Mouse (Mus musculus) liver, adult 2 months (tissue): ENCODE measurements at regions not wholly inside any gene's neighbourhood (a gene's known extent, or its start where the extent isn't known, plus 50 kb on each side); places are given as distances from the start of the nearest gene placed in this dataset.

Experiments used
- CTCF ChIP-seq: fragments of 200-500 bp; IDR thresholded peaks from 2 replicates; pipeline ENCODE4 v1.5.1; 2011; ENCODE audit warnings: low read depth, low read length, control low read depth
- POLR2A ChIP-seq: fragments of 200-500 bp; IDR thresholded peaks from 2 replicates; pipeline ENCODE4 v1.6.1; 2011; ENCODE audit warnings: low read length, control low read depth; ENCODE audit not compliant: insufficient read depth; ENCODE audit errors: extremely low read depth

GRCm38 (mm10) chr5:133889841-133890240 is 209.7 kb upstream of the Castor2 start:
- TF ChIP-seq POLR2A (no peak), CTCF (no peak)
